ENCODE assay signal across 18 mouse cellular contexts in the genomic region with DNA sequence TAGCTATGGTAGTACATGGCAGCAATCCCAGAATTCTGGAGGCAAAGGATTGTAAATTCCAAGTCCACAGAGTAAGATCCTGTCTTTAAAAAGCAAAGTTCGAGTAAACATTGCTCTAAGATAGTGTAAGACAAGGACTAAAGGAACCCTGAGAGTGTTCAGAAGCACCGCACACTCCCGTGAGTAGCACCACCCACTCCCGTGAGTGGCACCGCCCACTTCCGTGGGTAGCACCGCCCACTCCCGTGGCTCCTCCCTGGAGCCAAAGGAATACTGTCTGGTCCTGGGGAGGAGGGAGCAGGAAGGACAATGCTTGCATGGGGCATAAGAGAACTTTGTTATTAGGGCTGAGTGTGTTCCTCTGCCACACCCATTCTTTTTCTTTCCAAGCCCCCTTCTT. TPM values are rescaled to one million over a fixed set of nuclear protein-coding genes. Genes with fewer than 3 reads are reported as not detected.
DNase-seq lines count a peak whose midpoint lies in the region.
"Had no signal": no experiment of that assay in that cellular context is flagged by ENCODE, and none has a peak within 500 bp of the region (broad histone marks: within the 10 kb centered on the region; RNA-seq: fewer than 3 reads in every experiment).

No protein-coding gene starts in this region.

- DNase-seq in heart, adult 11 months: peak; percentile 86
- no peak for DNase-seq in heart, postnatal 4 days
- DNase-seq in ES-CJ7 (ENCODE audit: low read depth, low spot score): peak; percentile 21
- DNase-seq in left cerebral cortex, adult 8-10 months (ENCODE audit: low spot score in 2 of 2): no peak
- DNase-seq in embryo, embryonic 9.5 days (ENCODE audit: extremely low spot score): no peak
- DNase-seq: adrenal gland, adult 2 months; adrenal gland, postnatal 10 days; adrenal gland, postnatal 25 days; cerebellum, adult 11 months; cerebellum, adult 18-20 months; cerebellum, adult 8-10 months; cerebellum, adult 9-11 months; cerebellum, postnatal 14 days; cerebellum, postnatal 36 days; embryo, embryonic 11 days; forebrain, postnatal 0 days had no signal

RNA-seq across cellular contexts. Expression of a gene that starts 48.4 kb away (rescaled TPM):
- 1 to 10 TPM; 2.0 to 2.1 TPM for total RNA-seq in heart, postnatal 4 days (2021)
- 10 to 100 TPM; 73.3 to 81.8 (median 75.4) TPM for total RNA-seq in left cerebral cortex, adult 8-10 months (2022)
- total RNA-seq: common myeloid progenitor, adult 5-6 weeks; MEL had no signal

Comparison
In these comparisons a context has a peak if more than half of its experiments do, and no peak if none do; other contexts are left out.
1. DNase-seq: peak in heart, adult 11 months (single experiment) and ES-CJ7 (single experiment); none in heart, postnatal 4 days (single experiment), left cerebral cortex, adult 8-10 months (0 of 2) and embryo, embryonic 9.5 days (single experiment).
2. RNA of a gene that starts 48.4 kb away (total RNA-seq): 73.3 to 81.8 TPM in left cerebral cortex, adult 8-10 months; 2.0 to 2.1 TPM in heart, postnatal 4 days; every median in the first group is over 10 times any median in the second.